Mouse (Mus musculus) Patski (cell line): ENCODE measurements around the gene Crip1. TPM values are rescaled to one million over a fixed set of nuclear protein-coding genes. Genes with fewer than 3 reads are reported as not detected.

ENCODE experiments used
- ATAC-seq: fragments of 100-300 bp; one replicate; pipeline ENCODE4 v1.8.0; 2021
- CTCF ChIA-PET: fragments of 350-600 bp; sonication (Branson Sonifier 250); formaldehyde crosslinking; loops from one replicate; lab custom pipeline; 2022; ENCODE audit warnings: inconsistent platforms; lab: Charles Lee
- POLR2A ChIA-PET: fragments of 350-600 bp; sonication (Branson Sonifier 250); formaldehyde crosslinking; loops from one replicate; lab custom pipeline; 2022; ENCODE audit warnings: antibody characterized with exemption, inconsistent platforms; lab: Charles Lee
- DNase-seq: peaks from one replicate; pipeline ENCODE4 v3.0.0-alpha.2; 2011; ENCODE audit warnings: low read depth, low spot score
- H3K27me3 ChIP-seq: fragments of 371-371 bp; one replicate; pipeline ENCODE4 v1.5.1; 2021
- CTCF ChIP-seq: fragments of 100-300 bp; IDR thresholded peaks from one replicate; pipeline ENCODE4 v1.5.1; 2021
- in situ Hi-C: fragments of 300-500 bp; cut with MboI; formaldehyde crosslinking; loops from 3 replicates; pipeline ENCODE4 v1.11.1; 2018; ENCODE audit warnings: low pct_unique_long_range_greater_than_20kb, mixed read lengths
- polyA plus RNA-seq: library from polyadenylated mRNA; unstranded; gene quantifications from one replicate; pipeline ENCODE4 v1.2.3, GENCODE M21; 2021

Gene Crip1
- polyA plus RNA-seq, 1 experiment from 2014 or later, result 0.17 TPM

DNA sequence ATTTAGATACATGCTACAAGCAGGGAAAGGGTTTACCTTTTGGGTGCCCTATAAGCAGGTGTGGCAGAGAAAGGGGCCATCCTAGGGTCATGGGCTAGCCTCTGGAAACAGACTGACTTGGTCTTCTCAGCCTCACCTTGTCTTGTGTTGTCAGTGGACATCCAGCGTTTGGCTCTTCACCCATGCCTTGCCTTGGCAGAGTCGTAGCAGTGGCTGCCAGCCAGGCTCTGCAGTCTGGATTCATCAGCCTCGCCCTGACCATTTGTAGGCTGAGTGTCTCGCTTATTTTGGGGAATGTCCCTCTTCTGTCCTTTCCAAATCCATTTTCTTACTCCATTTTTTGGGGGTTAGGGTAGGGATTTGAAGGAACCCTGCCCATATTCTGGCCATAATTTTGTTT, 55.2 kb downstream of the Crip1 start:
- DNase-seq (no peak), ATAC-seq (no peak)
- ChIA-PET CTCF (no interaction called here), POLR2A (no interaction called here)
- in situ Hi-C loops, result loop anchor here (25.0 kb wide), 1 partner anchor 961 kb away; no protein-coding TSS in a partner anchor
- no peak for TF ChIP-seq CTCF
- H3K27me3 ChIP-seq, result no peaks in the 10 kb centered on the region

DNA sequence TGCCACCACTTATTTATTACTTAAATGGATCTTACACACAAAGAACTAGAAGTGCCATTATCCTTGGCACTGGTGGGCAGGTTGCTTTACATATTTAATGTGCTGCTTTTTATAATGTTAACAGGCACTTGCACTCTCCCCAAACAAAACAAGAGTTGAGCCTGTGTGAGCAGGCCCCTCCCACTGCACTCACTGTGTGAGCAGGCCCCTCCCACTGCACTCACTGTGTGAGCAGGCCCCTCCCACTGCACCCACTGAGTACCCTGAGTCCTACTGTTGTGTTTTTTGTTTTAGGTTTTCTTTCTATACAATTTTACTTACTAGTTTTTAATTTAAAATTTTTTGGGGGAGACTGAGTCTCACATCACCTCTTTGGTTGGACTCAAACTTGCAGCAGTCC, 55.9 kb downstream of the Crip1 start:
- in situ Hi-C loops, result loop anchor here (25.0 kb wide), 1 partner anchor 960 kb away; no protein-coding TSS in a partner anchor
- no peak for DNase-seq
- ChIA-PET POLR2A (no interaction called here), CTCF (no interaction called here)
- ATAC-seq, result no peak
- TF ChIP-seq CTCF, result no peak
- no peaks in the 10 kb centered on the region for H3K27me3 ChIP-seq

Other genes starting within 250 kb of the Crip1 start
- 8.0 TPM for gene Jag2, start 216.5 kb upstream of the Crip1 start, polyA plus RNA-seq
- 55.9 TPM for gene Nudt14, start 204.2 kb upstream of the Crip1 start, polyA plus RNA-seq
- gene Btbd6, start 169.8 kb upstream of the Crip1 start, polyA plus RNA-seq, result 13.5 TPM
- 38.9 TPM for gene Brf1, start 145.6 kb upstream of the Crip1 start, polyA plus RNA-seq
- 70.8 TPM for gene Pacs2, start 131.8 kb upstream of the Crip1 start, polyA plus RNA-seq
- gene Tex22, start 71.8 kb upstream of the Crip1 start, polyA plus RNA-seq, result not detected
- gene Mta1, start 48.0 kb upstream of the Crip1 start, polyA plus RNA-seq, result 95.8 TPM
- gene Crip2, start 6.1 kb upstream of the Crip1 start, polyA plus RNA-seq, result 101 TPM
- 9.7 TPM for gene Tedc1, start 10.1 kb downstream of the Crip1 start, polyA plus RNA-seq
- gene Tmem121, start 39.6 kb downstream of the Crip1 start, polyA plus RNA-seq, result 12.3 TPM